25 mouse cellular contexts compared by ENCODE assay signal in genomic region chr7:142956018-142956417, GRCm38 (mm10). TPM values are rescaled to one million over a fixed set of nuclear protein-coding genes. Genes with fewer than 3 reads are reported as not detected.
DNase-seq lines count a peak whose midpoint lies in the region; ATAC-seq and TF ChIP-seq lines count a peak whose summit lies in the region.
"Had no signal": no experiment of that assay in that cellular context is flagged by ENCODE, and none has a peak within 500 bp of the region (broad histone marks: within the 10 kb centered on the region; RNA-seq: fewer than 3 reads in every experiment).

No protein-coding gene starts in this region.

- no peaks in the 10 kb centered on the region for H3K4me1 ChIP-seq in kidney, embryonic 14.5 days (ENCODE audit: control insufficient read depth, insufficient read depth, low read length)
- no peaks in the 10 kb centered on the region for H3K4me1 ChIP-seq in lung, embryonic 15.5 days
- no peaks in the 10 kb centered on the region for H3K4me1 ChIP-seq in lung, postnatal 0 days (ENCODE audit: insufficient read depth, low read depth, low read length)
- H3K4me1 ChIP-seq in embryonic facial prominence, embryonic 15.5 days, result no peaks in the 10 kb centered on the region
- H3K4me1 ChIP-seq in stomach, embryonic 16.5 days (ENCODE audit: control insufficient read depth, insufficient read depth, low read length), result no peaks in the 10 kb centered on the region
- H3K4me1 ChIP-seq: embryonic facial prominence, embryonic 12.5 days; forebrain, embryonic 13.5 days; heart, embryonic 13.5 days had no signal

- H3K27me3 ChIP-seq in kidney, embryonic 14.5 days (ENCODE audit: control insufficient read depth, insufficient read depth, low read length), result no peaks in the 10 kb centered on the region
- no peaks in the 10 kb centered on the region for H3K27me3 ChIP-seq in lung, embryonic 15.5 days
- no peaks in the 10 kb centered on the region for H3K27me3 ChIP-seq in lung, postnatal 0 days (replicated peaks; ENCODE audit: insufficient read depth, low read length)
- H3K27me3 ChIP-seq in embryonic facial prominence, embryonic 15.5 days, result no peaks in the 10 kb centered on the region
- no peaks in the 10 kb centered on the region for H3K27me3 ChIP-seq in stomach, embryonic 16.5 days (ENCODE audit: control insufficient read depth, insufficient read depth, low read length)
- H3K27me3 ChIP-seq: embryonic facial prominence, embryonic 12.5 days; forebrain, embryonic 13.5 days had no signal

- H3K36me3 ChIP-seq in kidney, embryonic 14.5 days (ENCODE audit: control insufficient read depth, insufficient read depth, low read length), result no peaks in the 10 kb centered on the region
- no peaks in the 10 kb centered on the region for H3K36me3 ChIP-seq in lung, embryonic 15.5 days
- H3K36me3 ChIP-seq in lung, postnatal 0 days (ENCODE audit: insufficient read depth, low read length), result no peaks in the 10 kb centered on the region
- H3K36me3 ChIP-seq in embryonic facial prominence, embryonic 15.5 days, result no peaks in the 10 kb centered on the region
- H3K36me3 ChIP-seq in stomach, embryonic 16.5 days (ENCODE audit: control insufficient read depth, insufficient read depth, low read length), result no peaks in the 10 kb centered on the region
- H3K36me3 ChIP-seq: embryonic facial prominence, embryonic 12.5 days; heart, embryonic 13.5 days had no signal

- DNase-seq in kidney, adult 8-10 months, result no peak
- no peak for DNase-seq in lung, postnatal 0 days (ENCODE audit: low spot score)
- DNase-seq in gastrocnemius, adult 2 months, result no peak
- no peak for DNase-seq in left cerebral cortex, postnatal 10 days (ENCODE audit: extremely low spot score in 1 of 2, low spot score in 2 of 2)
- DNase-seq: adrenal gland, postnatal 10 days; cerebellum, adult 11 months; cerebellum, adult 8-10 months; cerebellum, postnatal 14 days; embryo, embryonic 11 days; forebrain, postnatal 0 days; gastrocnemius, postnatal 36 days; heart, adult 11 months; heart, postnatal 36 days had no signal

- no peak for TF ChIP-seq CTCF in lung, postnatal 0 days (IDR thresholded peaks at IDR 0.05)
- no peak for TF ChIP-seq CTCF in gastrocnemius, adult 2 months (IDR thresholded peaks at IDR 0.05)

- intact Hi-C loops in gastrocnemius, adult 2 months (cut with DNase I), result no loop called here
- intact Hi-C loops in left cerebral cortex, postnatal 10 days (cut with DNase I), result no loop called here

- H3K9ac ChIP-seq in kidney, embryonic 14.5 days (ENCODE audit: low read depth, low read length), result no peak overlapping the region
- H3K9ac ChIP-seq in lung, embryonic 15.5 days, result no peak overlapping the region
- H3K9ac ChIP-seq in lung, postnatal 0 days (replicated peaks; ENCODE audit: low read depth), result no peak overlapping the region
- H3K9ac ChIP-seq in embryonic facial prominence, embryonic 15.5 days, result no peak overlapping the region
- H3K9ac ChIP-seq in stomach, embryonic 16.5 days (ENCODE audit: low read length), result no peak overlapping the region; the same call in 1 of the 2 replicates
- H3K9ac ChIP-seq: embryonic facial prominence, embryonic 12.5 days; forebrain, embryonic 13.5 days; forebrain, postnatal 0 days; heart, embryonic 13.5 days had no signal

- H3K9me3 ChIP-seq in kidney, embryonic 14.5 days (ENCODE audit: control insufficient read depth, low read length), result no peaks in the 10 kb centered on the region
- H3K9me3 ChIP-seq in lung, embryonic 15.5 days, result no peaks in the 10 kb centered on the region
- H3K9me3 ChIP-seq in lung, postnatal 0 days (ENCODE audit: low read length), result no peaks in the 10 kb centered on the region
- H3K9me3 ChIP-seq in embryonic facial prominence, embryonic 15.5 days (replicated peaks), result no peaks in the 10 kb centered on the region
- no peaks in the 10 kb centered on the region for H3K9me3 ChIP-seq in stomach, embryonic 16.5 days (replicated peaks; ENCODE audit: control insufficient read depth, low read length)
- H3K9me3 ChIP-seq: embryonic facial prominence, embryonic 12.5 days; forebrain, embryonic 13.5 days; heart, embryonic 13.5 days had no signal

- WGBS in kidney, embryonic 14.5 days, result 83% methylated on average over 2 of the region's 2 CpGs
- WGBS in lung, embryonic 15.5 days, result 34% methylated on average over 2 of the region's 2 CpGs
- 55% methylated on average over 2 of the region's 2 CpGs for WGBS in lung, postnatal 0 days
- WGBS in embryonic facial prominence, embryonic 15.5 days, result 41% methylated on average over 2 of the region's 2 CpGs
- WGBS in stomach, embryonic 16.5 days, result 64% methylated on average over 2 of the region's 2 CpGs

- H3K27ac ChIP-seq in kidney, embryonic 14.5 days (ENCODE audit: low read depth, low read length), result no peak overlapping the region
- no peak overlapping the region for H3K27ac ChIP-seq in lung, embryonic 15.5 days
- H3K27ac ChIP-seq in lung, postnatal 0 days (ENCODE audit: low read length), result no peak overlapping the region
- no peak overlapping the region for H3K27ac ChIP-seq in embryonic facial prominence, embryonic 15.5 days (replicated peaks)
- H3K27ac ChIP-seq in stomach, embryonic 16.5 days (ENCODE audit: low read length), result no peak overlapping the region; the same call in 1 of the 2 replicates
- H3K27ac ChIP-seq in gastrocnemius, adult 2 months, result no peak overlapping the region
- H3K27ac ChIP-seq: embryonic facial prominence, embryonic 12.5 days; forebrain, embryonic 13.5 days; heart, embryonic 13.5 days had no signal

- ATAC-seq in kidney, embryonic 14.5 days (ENCODE audit: low FRiP score, low TSS enrichment), result peak; percentile 24; the same call in 1 of the 2 replicates
- 0 out of 2 replicates have a peak, but pooled peaks have one; percentile 31 for ATAC-seq in lung, embryonic 15.5 days (ENCODE audit: borderline replicate concordance, extremely low read depth, low FRiP score, low TSS enrichment)
- ATAC-seq in lung, postnatal 0 days, result no peak
- ATAC-seq in embryonic facial prominence, embryonic 15.5 days (ENCODE audit: insufficient number of reproducible peaks, low FRiP score, low TSS enrichment, low read depth), result peak; percentile 62; the same call in 1 of the 2 replicates
- ATAC-seq in stomach, embryonic 16.5 days (ENCODE audit: insufficient read depth, low FRiP score), result peak; percentile 79
- ATAC-seq: forebrain, embryonic 13.5 days; forebrain, postnatal 0 days had no signal

- no peak overlapping the region for H3K4me2 ChIP-seq in kidney, embryonic 14.5 days (replicated peaks; ENCODE audit: low read depth, low read length)
- H3K4me2 ChIP-seq in lung, embryonic 15.5 days, result no peak overlapping the region
- no peak overlapping the region for H3K4me2 ChIP-seq in lung, postnatal 0 days (replicated peaks; ENCODE audit: low read depth, low read length)
- no peak overlapping the region for H3K4me2 ChIP-seq in embryonic facial prominence, embryonic 15.5 days (replicated peaks)
- no peak overlapping the region for H3K4me2 ChIP-seq in stomach, embryonic 16.5 days (ENCODE audit: low read depth, low read length)
- H3K4me2 ChIP-seq: embryonic facial prominence, embryonic 12.5 days; forebrain, embryonic 13.5 days; heart, embryonic 13.5 days had no signal

- no peak for TF ChIP-seq EP300 in lung, postnatal 0 days (IDR thresholded peaks at IDR 0.05)

- H3K4me3 ChIP-seq in kidney, embryonic 14.5 days (ENCODE audit: low read length), result no peak overlapping the region
- no peak overlapping the region for H3K4me3 ChIP-seq in lung, embryonic 15.5 days
- no peak overlapping the region for H3K4me3 ChIP-seq in lung, postnatal 0 days (ENCODE audit: low read depth, low read length)
- no peak overlapping the region for H3K4me3 ChIP-seq in embryonic facial prominence, embryonic 15.5 days (replicated peaks)
- no peak overlapping the region for H3K4me3 ChIP-seq in stomach, embryonic 16.5 days (replicated peaks; ENCODE audit: low read length)
- H3K4me3 ChIP-seq in gastrocnemius, adult 2 months, result no peak overlapping the region
- H3K4me3 ChIP-seq: embryonic facial prominence, embryonic 12.5 days; forebrain, embryonic 13.5 days; heart, embryonic 13.5 days had no signal

RNA-seq across cellular contexts. Expression of gene Ascl2, which starts 13.0 kb away (rescaled TPM):
- polyA plus RNA-seq in kidney, embryonic 14.5 days (2014; fragmentation: Nextera tagmentation; extraction: Ambion mirVana), result 0.43 and 0.67 TPM in 2 replicates
- 3.4 and 3.5 TPM in 2 replicates for polyA plus RNA-seq in lung, embryonic 15.5 days (2015; fragmentation: Nextera tagmentation; extraction: Ambion mirVana)
- 0.90 and 1.3 TPM in 2 replicates for polyA plus RNA-seq in lung, postnatal 0 days (2015; fragmentation: Nextera tagmentation; extraction: Ambion mirVana)
- polyA plus RNA-seq in embryonic facial prominence, embryonic 15.5 days (2015; fragmentation: Nextera tagmentation; extraction: Ambion mirVana), result 2.0 and 2.1 TPM in 2 replicates
- polyA plus RNA-seq in stomach, embryonic 16.5 days (2015; fragmentation: Nextera tagmentation; extraction: Ambion mirVana), result 6.2 and 6.7 TPM in 2 replicates
- not detected for total RNA-seq in gastrocnemius, adult 2 months (2021)
- total RNA-seq in left cerebral cortex, postnatal 10 days (2021), result under 1 TPM; 0.43 to 0.58 TPM
- total RNA-seq: forebrain, postnatal 0 days; gastrocnemius, adult 18-20 months; gastrocnemius, postnatal 36 days; heart, postnatal 36 days; MEL had no signal
- polyA plus RNA-seq: heart, postnatal 0 days had no signal

RNA-seq across cellular contexts. Expression of gene Th, which starts 25.1 kb away (rescaled TPM):
- 0.10 and 0.22 TPM in 2 replicates for polyA plus RNA-seq in kidney, embryonic 14.5 days (2014; fragmentation: Nextera tagmentation; extraction: Ambion mirVana)
- 0.93 and 2.6 TPM in 2 replicates for polyA plus RNA-seq in lung, embryonic 15.5 days (2015; fragmentation: Nextera tagmentation; extraction: Ambion mirVana)
- polyA plus RNA-seq in lung, postnatal 0 days (2015; fragmentation: Nextera tagmentation; extraction: Ambion mirVana), result 0.08 and 0.10 TPM in 2 replicates
- polyA plus RNA-seq in embryonic facial prominence, embryonic 15.5 days (2015; fragmentation: Nextera tagmentation; extraction: Ambion mirVana), result 0.57 and 1.1 TPM in 2 replicates
- 3.0 and 4.0 TPM in 2 replicates for polyA plus RNA-seq in stomach, embryonic 16.5 days (2015; fragmentation: Nextera tagmentation; extraction: Ambion mirVana)
- under 1 TPM in 1 of 2 experiments, not detected in 1; 0.33 TPM for total RNA-seq in gastrocnemius, adult 2 months (2021)
- total RNA-seq in left cerebral cortex, postnatal 10 days (2021), result 1 to 10 TPM; 1.5 to 1.8 TPM
- total RNA-seq: common myeloid progenitor, adult 5-6 weeks; gastrocnemius, postnatal 36 days; heart, postnatal 36 days; MEL had no signal
- polyA plus RNA-seq: C2C12 had no signal

RNA-seq across cellular contexts. Expression of gene Tspan32, which starts 48.8 kb away (rescaled TPM):
- polyA plus RNA-seq in kidney, embryonic 14.5 days (2014; fragmentation: Nextera tagmentation; extraction: Ambion mirVana), result 0.79 and 0.97 TPM in 2 replicates
- 1.9 and 2.8 TPM in 2 replicates for polyA plus RNA-seq in lung, embryonic 15.5 days (2015; fragmentation: Nextera tagmentation; extraction: Ambion mirVana)
- polyA plus RNA-seq in lung, postnatal 0 days (2015; fragmentation: Nextera tagmentation; extraction: Ambion mirVana), result 6.1 and 7.8 TPM in 2 replicates
- polyA plus RNA-seq in embryonic facial prominence, embryonic 15.5 days (2015; fragmentation: Nextera tagmentation; extraction: Ambion mirVana), result 4.5 and 4.9 TPM in 2 replicates
- 4.1 and 6.0 TPM in 2 replicates for polyA plus RNA-seq in stomach, embryonic 16.5 days (2015; fragmentation: Nextera tagmentation; extraction: Ambion mirVana)
- under 1 TPM; 0.23 to 0.39 TPM for total RNA-seq in gastrocnemius, adult 2 months (2021)
- under 1 TPM; 0.26 to 0.32 TPM for total RNA-seq in left cerebral cortex, postnatal 10 days (2021)
